Comparison of ENCODE assay signal across 8 mouse cellular contexts in the genomic region with DNA sequence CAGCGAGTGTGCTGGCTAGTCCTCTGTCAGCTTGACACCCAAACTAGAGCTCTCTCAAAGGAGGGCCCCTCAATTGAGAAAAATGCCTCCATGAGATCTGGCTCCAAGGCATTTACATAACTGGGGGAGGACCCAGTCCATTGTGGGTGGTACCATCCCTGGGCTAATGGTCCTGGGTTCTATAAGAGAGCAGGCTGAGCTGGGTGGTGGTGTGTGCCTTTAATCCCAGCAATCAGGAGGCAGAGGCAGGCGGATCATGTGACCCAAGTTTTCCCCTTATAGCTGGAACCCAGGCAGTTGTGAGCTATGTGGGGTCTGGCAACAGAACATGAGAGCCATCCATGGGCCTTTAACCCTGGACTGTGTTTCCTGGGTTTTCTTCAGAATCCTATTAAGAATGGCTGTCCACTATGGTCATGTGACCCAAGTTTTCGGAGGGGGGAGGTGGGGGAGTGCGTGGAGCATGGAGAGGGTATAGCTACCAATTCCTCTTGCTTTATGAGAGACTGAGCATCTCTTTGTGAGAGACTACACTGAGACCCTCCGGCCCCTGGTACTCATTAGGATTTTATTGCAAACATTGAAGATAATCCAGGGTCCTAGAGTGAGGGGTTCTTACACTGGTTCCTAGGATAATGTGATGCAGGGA. TPM values are rescaled to one million over a fixed set of nuclear protein-coding genes. Genes with fewer than 3 reads are reported as not detected.
DNase-seq lines count a peak whose midpoint lies in the region; ATAC-seq and TF ChIP-seq lines count a peak whose summit lies in the region.

No protein-coding gene starts in this region.

- peak overlapping the region; percentile 84 for H3K4me2 ChIP-seq in liver, embryonic 16.5 days (ENCODE audit: low read depth, low read length)

- peak overlapping the region; percentile 92 for H3K4me3 ChIP-seq in bone marrow macrophage, adult 2 months (ENCODE audit: insufficient read depth, low read length)
- H3K4me3 ChIP-seq in hindbrain, embryonic 10.5 days, result peak overlapping the region; percentile 75
- H3K4me3 ChIP-seq in liver, embryonic 16.5 days (ENCODE audit: low read depth, low read length), result peak overlapping the region; percentile 82

- H3K4me1 ChIP-seq in bone marrow macrophage, adult 2 months (ENCODE audit: control insufficient read depth, insufficient read depth, low read length), result peaks cover 10% of the 10 kb centered on the region; the same call in 1 of the 2 replicates
- peaks cover 36% of the 10 kb centered on the region for H3K4me1 ChIP-seq in hindbrain, embryonic 10.5 days (replicated peaks)
- H3K4me1 ChIP-seq in liver, embryonic 16.5 days (ENCODE audit: control insufficient read depth, low read depth, low read length), result peaks cover 40% of the 10 kb centered on the region

- TF ChIP-seq POLR2A in bone marrow macrophage, adult 2 months (IDR thresholded peaks at IDR 0.05; ENCODE audit: borderline replicate concordance, low read depth, low read length), result no peak

- peak overlapping the region; percentile 88 for H3K9ac ChIP-seq in liver, embryonic 16.5 days (ENCODE audit: low read depth, low read length)

- peak; percentile 34 for DNase-seq in layer of hippocampus, adult 11-12 months (ENCODE audit: low spot score)
- DNase-seq in layer of hippocampus, adult 9-10 months (ENCODE audit: low spot score), result no peak
- DNase-seq in hindbrain, embryonic 10.5 days (ENCODE audit: low spot score), result no peak
- no peak for DNase-seq in embryo, embryonic 9.5 days (ENCODE audit: extremely low spot score)
- DNase-seq in gastrocnemius, postnatal 4 days (ENCODE audit: low spot score in 2 of 2), result no peak

- no peak for ATAC-seq in liver, embryonic 16.5 days (ENCODE audit: low read depth)
- no peak for ATAC-seq in megakaryocyte progenitor cell, adult 5-6 weeks (replicated peaks; ENCODE audit: poor library complexity)

- H3K27ac ChIP-seq in bone marrow macrophage, adult 2 months (ENCODE audit: insufficient read depth, low read depth, low read length), result peak overlapping the region; percentile 32
- H3K27ac ChIP-seq in hindbrain, embryonic 10.5 days, result peak overlapping the region; percentile 94
- H3K27ac ChIP-seq in liver, embryonic 16.5 days (ENCODE audit: low read length), result peak overlapping the region; percentile 92

- H3K36me3 ChIP-seq in hindbrain, embryonic 10.5 days, result peaks cover 69% of the 10 kb centered on the region
- peaks cover 6% of the 10 kb centered on the region for H3K36me3 ChIP-seq in liver, embryonic 16.5 days (ENCODE audit: control insufficient read depth, insufficient read depth)

- H3K27me3 ChIP-seq in hindbrain, embryonic 10.5 days (ENCODE audit: insufficient read depth, poor library complexity, severe bottlenecking), result no peaks in the 10 kb centered on the region
- H3K27me3 ChIP-seq in liver, embryonic 16.5 days (ENCODE audit: control insufficient read depth, insufficient read depth, low read depth, low read length), result no peaks in the 10 kb centered on the region

- H3K9me3 ChIP-seq in hindbrain, embryonic 10.5 days, result no peaks in the 10 kb centered on the region
- H3K9me3 ChIP-seq in liver, embryonic 16.5 days (replicated peaks; ENCODE audit: control insufficient read depth, low read length), result no peaks in the 10 kb centered on the region

- TF ChIP-seq CTCF in bone marrow macrophage, adult 2 months (IDR thresholded peaks at IDR 0.05; ENCODE audit: low read depth, low read length), result no peak

- 22% methylated on average over 5 of the region's 5 CpGs for WGBS in hindbrain, embryonic 10.5 days
- WGBS in liver, embryonic 16.5 days (ENCODE audit: insufficient replicate concordance), result 29% methylated on average over 5 of the region's 5 CpGs

RNA-seq across cellular contexts. Expression of a gene that starts 5.0 kb away (rescaled TPM):
- polyA plus RNA-seq in bone marrow macrophage, adult 2 months (2012; ENCODE audit: insufficient read depth, insufficient read length, missing spikeins), result not detected in 2 replicates
- polyA plus RNA-seq in hindbrain, embryonic 10.5 days (2016; fragmentation: Nextera tagmentation; extraction: Ambion mirVana), result 0.09 and 0.38 TPM in 2 replicates
- 7.5 and 7.9 TPM in 2 replicates for polyA plus RNA-seq in liver, embryonic 16.5 days (2015; fragmentation: Nextera tagmentation; extraction: Ambion mirVana)
- 61.8 and 69.7 TPM in 2 replicates for total RNA-seq in megakaryocyte progenitor cell, adult 5-6 weeks (2015)
- total RNA-seq in megakaryocyte progenitor cell, adult 5-6 weeks (2017), result 48.5 and 50.4 TPM in 2 replicates
- total RNA-seq in gastrocnemius, postnatal 4 days (2021), result 1 to 10 TPM; 4.7 to 4.9 TPM

RNA-seq across cellular contexts. Expression of a gene that starts 8.4 kb away (rescaled TPM):
- polyA plus RNA-seq in bone marrow macrophage, adult 2 months (2012; ENCODE audit: insufficient read depth, insufficient read length, missing spikeins), result 146 and 149 TPM in 2 replicates
- polyA plus RNA-seq in hindbrain, embryonic 10.5 days (2016; fragmentation: Nextera tagmentation; extraction: Ambion mirVana), result 294 and 365 TPM in 2 replicates
- 172 and 179 TPM in 2 replicates for polyA plus RNA-seq in liver, embryonic 16.5 days (2015; fragmentation: Nextera tagmentation; extraction: Ambion mirVana)
- 227 and 237 TPM in 2 replicates for total RNA-seq in megakaryocyte progenitor cell, adult 5-6 weeks (2015)
- 110 and 121 TPM in 2 replicates for total RNA-seq in megakaryocyte progenitor cell, adult 5-6 weeks (2017)
- total RNA-seq in gastrocnemius, postnatal 4 days (2021), result 100 to 1,000 TPM; 150 to 163 TPM

RNA-seq across cellular contexts. Expression of a gene that starts 25.4 kb away (rescaled TPM):
- 66.4 and 66.7 TPM in 2 replicates for polyA plus RNA-seq in bone marrow macrophage, adult 2 months (2012; ENCODE audit: insufficient read depth, insufficient read length, missing spikeins)
- polyA plus RNA-seq in hindbrain, embryonic 10.5 days (2016; fragmentation: Nextera tagmentation; extraction: Ambion mirVana), result 40.6 and 43.3 TPM in 2 replicates
- 12.2 and 12.9 TPM in 2 replicates for polyA plus RNA-seq in liver, embryonic 16.5 days (2015; fragmentation: Nextera tagmentation; extraction: Ambion mirVana)
- 70.5 and 80.3 TPM in 2 replicates for total RNA-seq in megakaryocyte progenitor cell, adult 5-6 weeks (2015)
- total RNA-seq in megakaryocyte progenitor cell, adult 5-6 weeks (2017), result 154 and 176 TPM in 2 replicates
- total RNA-seq in gastrocnemius, postnatal 4 days (2021), result 10 to 100 TPM; 40.9 to 46.4 TPM

RNA-seq across cellular contexts. Expression of a gene that starts 26.4 kb away (rescaled TPM):
- polyA plus RNA-seq in bone marrow macrophage, adult 2 months (2012; ENCODE audit: insufficient read depth, insufficient read length, missing spikeins), result 75.0 and 82.2 TPM in 2 replicates
- polyA plus RNA-seq in hindbrain, embryonic 10.5 days (2016; fragmentation: Nextera tagmentation; extraction: Ambion mirVana), result 108 and 113 TPM in 2 replicates
- 51.3 and 52.2 TPM in 2 replicates for polyA plus RNA-seq in liver, embryonic 16.5 days (2015; fragmentation: Nextera tagmentation; extraction: Ambion mirVana)
- 109 and 115 TPM in 2 replicates for total RNA-seq in megakaryocyte progenitor cell, adult 5-6 weeks (2015)
- total RNA-seq in megakaryocyte progenitor cell, adult 5-6 weeks (2017), result 41.5 and 49.0 TPM in 2 replicates
- 10 to 100 TPM; 40.4 to 45.4 TPM for total RNA-seq in gastrocnemius, postnatal 4 days (2021)

RNA-seq across cellular contexts. Expression of a gene that starts 53.5 kb away (rescaled TPM):
- 37.3 and 44.9 TPM in 2 replicates for polyA plus RNA-seq in bone marrow macrophage, adult 2 months (2012; ENCODE audit: insufficient read depth, insufficient read length, missing spikeins)
- polyA plus RNA-seq in hindbrain, embryonic 10.5 days (2016; fragmentation: Nextera tagmentation; extraction: Ambion mirVana), result 106 and 124 TPM in 2 replicates
- polyA plus RNA-seq in liver, embryonic 16.5 days (2015; fragmentation: Nextera tagmentation; extraction: Ambion mirVana), result 7.6 and 8.4 TPM in 2 replicates
- total RNA-seq in megakaryocyte progenitor cell, adult 5-6 weeks (2015), result 24.7 and 43.5 TPM in 2 replicates
- 6.6 and 9.8 TPM in 2 replicates for total RNA-seq in megakaryocyte progenitor cell, adult 5-6 weeks (2017)
- 10 to 100 TPM; 11.7 to 13.8 TPM for total RNA-seq in gastrocnemius, postnatal 4 days (2021)

Comparison
In these comparisons a context has a peak if more than half of its experiments do, and no peak if none do; other contexts are left out.
1. H3K27ac ChIP-seq: peak in every context shown above with its lines; median percentile 94 in hindbrain, embryonic 10.5 days; 92 in liver, embryonic 16.5 days; 32 in bone marrow macrophage, adult 2 months.